Mouse (Mus musculus) liver, embryonic 15.5 days (tissue): ENCODE results near the gene Adig. TPM values are rescaled to one million over a fixed set of nuclear protein-coding genes. Genes with fewer than 3 reads are reported as not detected.

Source experiments
- ATAC-seq: fragments of 200-750 bp; cut with Nextera tagmentation; 2 replicates; pipeline ENCODE4 v1.8.0; 2017; ENCODE audit warnings: moderate number of reproducible peaks, mild to moderate bottlenecking, moderate library complexity; ENCODE audit not compliant: insufficient read depth
- H3K27ac ChIP-seq: fragments of 300-500 bp; sonication (generic); replicated peaks from 2 replicates; pipeline ENCODE4 v1.5.1; 2015; ENCODE audit warnings: mild to moderate bottlenecking, inconsistent platforms
- H3K27me3 ChIP-seq: fragments of 300-500 bp; sonication (generic); 2 replicates; pipeline ENCODE4 v1.6.1; 2015; ENCODE audit warnings: mild to moderate bottlenecking, inconsistent platforms
- H3K36me3 ChIP-seq: fragments of 300-500 bp; sonication (generic); replicated peaks from 2 replicates; pipeline ENCODE4 v1.6.1; 2015; ENCODE audit warnings: moderate library complexity, mild to moderate bottlenecking, inconsistent platforms
- H3K4me1 ChIP-seq: fragments of 300-500 bp; sonication (generic); replicated peaks from 2 replicates; pipeline ENCODE4 v1.6.1; 2015; ENCODE audit warnings: inconsistent platforms
- H3K4me2 ChIP-seq: fragments of 300-500 bp; sonication (generic); 2 replicates; pipeline ENCODE4 v1.6.1; 2015; ENCODE audit warnings: moderate library complexity, mild to moderate bottlenecking, inconsistent platforms
- H3K4me3 ChIP-seq: fragments of 300-500 bp; sonication (generic); replicated peaks from 2 replicates; pipeline ENCODE4 v1.5.1; 2015; ENCODE audit warnings: mild to moderate bottlenecking, inconsistent platforms
- H3K9ac ChIP-seq: fragments of 300-500 bp; sonication (generic); 2 replicates; pipeline ENCODE4 v1.6.1; 2015; ENCODE audit warnings: moderate library complexity, mild to moderate bottlenecking, inconsistent platforms
- H3K9me3 ChIP-seq: fragments of 300-500 bp; sonication (generic); replicated peaks from 2 replicates; pipeline ENCODE4 v1.6.1; 2016; ENCODE audit warnings: inconsistent platforms
- WGBS: fragments of 180-500 bp; shearing (Covaris S2); methylation state at CpG from one replicate; pipeline ENCODE4 v1.1.7; 2015; ENCODE audit warnings: mixed read lengths; ENCODE audit not compliant: insufficient replicate concordance; 5-methylcytosine and 5-hydroxymethylcytosine counted together
- polyA plus RNA-seq: library from polyadenylated mRNA; unstranded; fragments of >200 nt; fragmentation: Nextera tagmentation; extraction: Ambion mirVana; gene quantifications from 2 replicates; pipeline ENCODE4 v1.2.1, GENCODE M21; 2015

The Adig gene
- polyA plus RNA-seq: not detected in 2 replicates

GRCm38 (mm10) chr2:158501836-158502812 lies at the start of gene Adig:
Gene Adig (plus strand): TSS chr2:158502612.
- no peak within 1 kb of the TSS for H3K27ac ChIP-seq

GRCm38 (mm10) chr2:158456451-158456850 lies 46.0 kb upstream of the Adig start:
- ATAC-seq: no peak
- Histone ChIP-seq H3K4me1 (no peaks in the 10 kb centered on the region), H3K27ac (no peak overlapping the region), H3K4me3 (no peak overlapping the region), H3K4me2 (no peak overlapping the region), H3K9me3 (no peaks in the 10 kb centered on the region), H3K9ac (no peak overlapping the region), H3K27me3 (no peaks in the 10 kb centered on the region), H3K36me3 (peaks cover 63% of the 10 kb centered on the region)
- 84% methylated on average over 4 of the region's 4 CpGs for WGBS

More at GRCm38 (mm10) chr2:158501836-158502812, at the start of gene Adig:
- Histone ChIP-seq H3K9ac (no peak within 1 kb of the TSS), H3K4me3 (no peak within 1 kb of the TSS), H3K9me3 (no peaks in the 10 kb centered on the region), H3K4me2 (no peak within 1 kb of the TSS), H3K4me1 (no peaks in the 10 kb centered on the region), H3K27me3 (no peaks in the 10 kb centered on the region), H3K36me3 (0 out of 2 replicates have a peak, but pooled peaks cover 4% of the 10 kb centered on the region)
- WGBS: 58% methylated on average over 11 of the region's 11 CpGs
- no peak for ATAC-seq

- WGBS: 78% methylated on average over 1 of the region's 1 CpGs
- H3K4me1 ChIP-seq: no peaks in the 10 kb centered on the region
- no peak overlapping the region for H3K4me3 ChIP-seq
- no peak for ATAC-seq
- no peaks in the 10 kb centered on the region for H3K9me3 ChIP-seq
- no peak overlapping the region for H3K4me2 ChIP-seq
- no peak overlapping the region for H3K27ac ChIP-seq
- peaks cover 67% of the 10 kb centered on the region for H3K36me3 ChIP-seq
- no peak overlapping the region for H3K9ac ChIP-seq
- H3K27me3 ChIP-seq: no peaks in the 10 kb centered on the region
Measured at GRCm38 (mm10) chr2:158457610-158458009, 44.8 kb upstream of the Adig start.

GRCm38 (mm10) chr2:158462450-158462849 lies 40.0 kb upstream of the Adig start:
- no peak overlapping the region for H3K9ac ChIP-seq
- 32% methylated on average over 1 of the region's 1 CpGs for WGBS
- no peak overlapping the region for H3K27ac ChIP-seq
- no peaks in the 10 kb centered on the region for H3K27me3 ChIP-seq
- no peak overlapping the region for H3K4me3 ChIP-seq
- peaks cover 74% of the 10 kb centered on the region for H3K36me3 ChIP-seq
- no peaks in the 10 kb centered on the region for H3K4me1 ChIP-seq
- H3K4me2 ChIP-seq: no peak overlapping the region
- H3K9me3 ChIP-seq: no peaks in the 10 kb centered on the region
- no peak for ATAC-seq

- ATAC-seq: no peak
- Histone ChIP-seq H3K4me3 (no peak overlapping the region), H3K9me3 (no peaks in the 10 kb centered on the region), H3K4me2 (no peak overlapping the region), H3K4me1 (no peaks in the 10 kb centered on the region), H3K36me3 (peaks cover 44% of the 10 kb centered on the region), H3K9ac (no peak overlapping the region), H3K27ac (no peak overlapping the region), H3K27me3 (no peaks in the 10 kb centered on the region)
- 88% methylated on average over 1 of the region's 1 CpGs for WGBS
Measured at GRCm38 (mm10) chr2:158474159-158474558, 28.3 kb upstream of the Adig start.

GRCm38 (mm10) chr2:158477640-158478039 lies 24.8 kb upstream of the Adig start:
- H3K27ac ChIP-seq: no peak overlapping the region
- H3K9ac ChIP-seq: no peak overlapping the region
- no peaks in the 10 kb centered on the region for H3K4me1 ChIP-seq
- no peak overlapping the region for H3K4me2 ChIP-seq
- ATAC-seq: no peak
- peaks cover 65% of the 10 kb centered on the region for H3K36me3 ChIP-seq
- no peak overlapping the region for H3K4me3 ChIP-seq
- no peaks in the 10 kb centered on the region for H3K27me3 ChIP-seq
- no peaks in the 10 kb centered on the region for H3K9me3 ChIP-seq
- 58% methylated on average over 3 of the region's 3 CpGs for WGBS

GRCm38 (mm10) chr2:158498457-158498856 lies 4.0 kb upstream of the Adig start:
- H3K36me3 ChIP-seq: peaks cover 35% of the 10 kb centered on the region

GRCm38 (mm10) chr2:158503226-158503625 lies 814 bp downstream of the Adig start:
- Histone ChIP-seq H3K36me3 (no peaks in the 10 kb centered on the region), H3K4me3 (no peak overlapping the region), H3K27me3 (no peaks in the 10 kb centered on the region), H3K4me2 (no peak overlapping the region), H3K9me3 (no peaks in the 10 kb centered on the region), H3K4me1 (no peaks in the 10 kb centered on the region), H3K9ac (no peak overlapping the region), H3K27ac (no peak overlapping the region)
- WGBS: 67% methylated on average over 7 of the region's 7 CpGs
- no peak for ATAC-seq

More at GRCm38 (mm10) chr2:158498457-158498856, 4.0 kb upstream of the Adig start:
- H3K4me3 ChIP-seq: no peak overlapping the region
- H3K27ac ChIP-seq: no peak overlapping the region
- H3K4me1 ChIP-seq: no peaks in the 10 kb centered on the region
- no peak for ATAC-seq
- WGBS: 70% methylated on average over 5 of the region's 5 CpGs
- H3K27me3 ChIP-seq: no peaks in the 10 kb centered on the region
- no peaks in the 10 kb centered on the region for H3K9me3 ChIP-seq
- H3K4me2 ChIP-seq: no peak overlapping the region
- no peak overlapping the region for H3K9ac ChIP-seq

DNA sequence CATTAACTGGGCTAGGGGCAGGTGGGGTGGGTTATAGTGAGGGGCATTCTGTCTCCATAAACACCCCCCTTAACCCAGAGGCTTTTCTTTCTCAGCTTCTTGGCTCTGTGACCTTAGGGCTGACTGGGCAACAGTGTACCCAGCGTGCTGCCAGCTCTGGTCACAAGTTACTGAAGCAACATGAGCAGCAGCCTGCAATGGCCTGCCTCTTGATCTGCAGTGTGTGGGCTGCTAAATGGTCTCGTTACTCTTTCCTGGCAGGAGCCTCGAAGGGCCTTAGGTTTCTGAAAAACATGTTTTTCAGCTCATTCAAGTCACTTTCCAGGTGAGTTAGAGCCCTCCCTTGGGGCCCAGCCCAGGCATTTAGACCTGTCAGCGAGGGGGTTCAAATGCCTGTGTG lies 1.3 kb downstream of the Adig start:
- H3K4me1 ChIP-seq: no peaks in the 10 kb centered on the region
- H3K36me3 ChIP-seq: no peaks in the 10 kb centered on the region
- no peaks in the 10 kb centered on the region for H3K9me3 ChIP-seq
- ATAC-seq: no peak
- no peak overlapping the region for H3K27ac ChIP-seq
- H3K4me2 ChIP-seq: no peak overlapping the region
- no peak overlapping the region for H3K4me3 ChIP-seq
- no peak overlapping the region for H3K9ac ChIP-seq
- H3K27me3 ChIP-seq: no peaks in the 10 kb centered on the region
- WGBS: 59% methylated on average over 4 of the region's 4 CpGs

DNA sequence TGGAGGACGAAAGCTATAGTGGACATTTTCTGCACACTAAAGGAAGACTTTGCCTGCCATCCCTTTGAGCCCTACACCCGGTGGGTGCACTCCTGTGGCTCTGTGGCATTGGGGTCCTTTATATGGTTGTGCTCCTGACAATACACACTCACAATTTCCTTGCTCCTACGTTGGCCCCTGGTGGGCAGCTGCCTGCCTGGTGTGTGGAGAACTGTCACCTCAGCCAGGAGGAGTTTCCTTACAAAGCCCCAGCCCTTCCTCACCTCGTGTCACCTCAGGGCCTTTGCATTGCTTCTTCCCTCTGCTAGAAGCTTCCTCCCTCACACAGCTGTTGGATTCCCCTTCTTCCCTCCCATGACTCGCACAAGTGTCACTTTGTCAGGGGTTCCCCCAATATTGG lies 4.1 kb downstream of the Adig start:
- 49% methylated on average over 5 of the region's 5 CpGs for WGBS
- H3K4me2 ChIP-seq: no peak overlapping the region
- H3K27ac ChIP-seq: no peak overlapping the region
- H3K9me3 ChIP-seq: no peaks in the 10 kb centered on the region
- no peak for ATAC-seq
- no peaks in the 10 kb centered on the region for H3K36me3 ChIP-seq
- H3K4me1 ChIP-seq: no peaks in the 10 kb centered on the region
- no peaks in the 10 kb centered on the region for H3K27me3 ChIP-seq
- no peak overlapping the region for H3K4me3 ChIP-seq
- H3K9ac ChIP-seq: no peak overlapping the region

- H3K27me3 ChIP-seq: no peaks in the 10 kb centered on the region
- WGBS: 66% methylated on average over 10 of the region's 10 CpGs
- ATAC-seq: no peak
Measured at GRCm38 (mm10) chr2:158507046-158507445, 4.6 kb downstream of the Adig start.

More at GRCm38 (mm10) chr2:158507046-158507445, 4.6 kb downstream of the Adig start:
- no peak overlapping the region for H3K27ac ChIP-seq
- no peaks in the 10 kb centered on the region for H3K9me3 ChIP-seq
- H3K36me3 ChIP-seq: no peaks in the 10 kb centered on the region
- no peak overlapping the region for H3K4me3 ChIP-seq
- no peak overlapping the region for H3K9ac ChIP-seq
- no peak overlapping the region for H3K4me2 ChIP-seq
- no peaks in the 10 kb centered on the region for H3K4me1 ChIP-seq
